Mouse (Mus musculus) thymus, adult 2 months (tissue): ENCODE measurements around the gene A930033H14Rik.

ENCODE experiments used
- CTCF ChIP-seq: fragments of 200-500 bp; IDR thresholded peaks from 2 replicates; pipeline ENCODE4 v1.5.1; 2012; ENCODE audit warnings: mild to moderate bottlenecking, control low read depth, low read length, moderate library complexity, borderline replicate concordance; ENCODE audit not compliant: control insufficient read depth, poor library complexity, insufficient read depth; ENCODE audit errors: extremely low read depth
- POLR2A ChIP-seq: fragments of 200-500 bp; IDR thresholded peaks from 2 replicates; pipeline ENCODE4 v1.6.1; 2012; ENCODE audit warnings: mild to moderate bottlenecking, low read length, control low read depth, moderate library complexity; ENCODE audit not compliant: control insufficient read depth, poor library complexity, insufficient read depth; ENCODE audit errors: extremely low read depth

- no peak for TF ChIP-seq POLR2A
- no peak for TF ChIP-seq CTCF
Observed at GRCm38 (mm10) chr10:69176116-69176515, 36.8 kb downstream of the A930033H14Rik start.
